Mouse (Mus musculus) ES-E14 (cell line): Measurements from ENCODE around the gene Nudt19. TPM values are rescaled to one million over a fixed set of nuclear protein-coding genes. Genes with fewer than 3 reads are reported as not detected.
A peak's percentile ranks its signal among the peaks of the same experiment; 100 is the strongest.

Source experiments
- DNase-seq: peaks from one replicate; pipeline ENCODE4 v3.0.0-alpha.2; 2013; ENCODE audit warnings: low read depth, low spot score
- H3K27ac ChIP-seq: 2 replicates; pipeline ENCODE4 v1.5.1; 2012; ENCODE audit warnings: low read depth, mild to moderate bottlenecking, low read length, moderate library complexity, mixed read lengths; ENCODE audit not compliant: poor library complexity, insufficient read depth, severe bottlenecking
- H3K36me3 ChIP-seq: 2 replicates; pipeline ENCODE4 v1.6.1; 2012; ENCODE audit warnings: mild to moderate bottlenecking, low read length, moderate library complexity, mixed read lengths; ENCODE audit not compliant: control insufficient read depth, poor library complexity, insufficient read depth, severe bottlenecking
- H3K4me1 ChIP-seq, 2 experiments: fragments of 150-350 bp in 1 of 2; sonication (generic) in 1 of 2; 2 replicates each; pipeline ENCODE4 v1.6.1; 2012; ENCODE audit warnings: low read length in 2 of 2, mild to moderate bottlenecking in 1 of 2, mixed read lengths in 1 of 2; ENCODE audit not compliant: control insufficient read depth in 2 of 2, insufficient read depth in 2 of 2, poor library complexity in 1 of 2
- H3K4me3 ChIP-seq, 2 experiments: fragments of 150-350 bp in 1 of 2; sonication (generic) in 1 of 2; 2 replicates each; pipeline ENCODE4 v1.5.1; 2012; ENCODE audit warnings: low read length in 2 of 2, low read depth in 1 of 2, mild to moderate bottlenecking in 1 of 2, mixed read lengths in 1 of 2; ENCODE audit not compliant: insufficient read depth in 1 of 2, poor library complexity in 1 of 2, severe bottlenecking in 1 of 2
- H3K9ac ChIP-seq: 2 replicates; pipeline ENCODE4 v1.6.1; 2012; ENCODE audit warnings: low read depth, mild to moderate bottlenecking, low read length, mixed read lengths; ENCODE audit not compliant: poor library complexity, insufficient read depth, severe bottlenecking
- H3K9me3 ChIP-seq: fragments of 150-350 bp; sonication (generic); 2 replicates; pipeline ENCODE4 v1.6.1; 2012; ENCODE audit warnings: low read depth, mild to moderate bottlenecking, low read length; ENCODE audit not compliant: control insufficient read depth, insufficient read depth
- CHD2 ChIP-seq: IDR thresholded peaks from 2 replicates; pipeline ENCODE4 v1.6.1; 2014; ENCODE audit warnings: mild to moderate bottlenecking, low read depth, low read length, inconsistent platforms
- HCFC1 ChIP-seq: IDR thresholded peaks from 2 replicates; pipeline ENCODE4 v1.6.1; 2012; ENCODE audit warnings: low read length, inconsistent platforms, borderline replicate concordance; ENCODE audit not compliant: insufficient read depth
- MAFK ChIP-seq: IDR thresholded peaks from 2 replicates; pipeline ENCODE4 v1.6.1; 2014; ENCODE audit warnings: mild to moderate bottlenecking, low read depth, low read length, inconsistent platforms; ENCODE audit not compliant: insufficient read depth
- ZC3H11A ChIP-seq: IDR thresholded peaks from 2 replicates; pipeline ENCODE4 v1.6.1; 2012; ENCODE audit warnings: low read depth, mild to moderate bottlenecking, inconsistent platforms, low read length, borderline replicate concordance
- ZNF384 ChIP-seq: IDR thresholded peaks from 2 replicates; pipeline ENCODE4 v1.6.1; 2012; ENCODE audit warnings: low read depth, low read length, inconsistent platforms
- in situ Hi-C, 2 experiments: fragments of 600-800 bp; cut with MboI; formaldehyde crosslinking; loops; one replicate each; pipeline ENCODE4 v1.15.1; 2025; ENCODE audit warnings: low sequenced_read_pairs in 2 of 2, inconsistent platforms in 1 of 2; ENCODE audit not compliant: unreplicated experiment in 2 of 2
- total RNA-seq: library from RNA; depleted of rRNA; stranded (reverse); fragments of 300-350 nt; gene quantifications from 2 replicates; pipeline ENCODE4 v1.2.3, GENCODE M21; 2012

Gene Nudt19
- total RNA-seq, 1 experiment: 30.0 TPM

DNA sequence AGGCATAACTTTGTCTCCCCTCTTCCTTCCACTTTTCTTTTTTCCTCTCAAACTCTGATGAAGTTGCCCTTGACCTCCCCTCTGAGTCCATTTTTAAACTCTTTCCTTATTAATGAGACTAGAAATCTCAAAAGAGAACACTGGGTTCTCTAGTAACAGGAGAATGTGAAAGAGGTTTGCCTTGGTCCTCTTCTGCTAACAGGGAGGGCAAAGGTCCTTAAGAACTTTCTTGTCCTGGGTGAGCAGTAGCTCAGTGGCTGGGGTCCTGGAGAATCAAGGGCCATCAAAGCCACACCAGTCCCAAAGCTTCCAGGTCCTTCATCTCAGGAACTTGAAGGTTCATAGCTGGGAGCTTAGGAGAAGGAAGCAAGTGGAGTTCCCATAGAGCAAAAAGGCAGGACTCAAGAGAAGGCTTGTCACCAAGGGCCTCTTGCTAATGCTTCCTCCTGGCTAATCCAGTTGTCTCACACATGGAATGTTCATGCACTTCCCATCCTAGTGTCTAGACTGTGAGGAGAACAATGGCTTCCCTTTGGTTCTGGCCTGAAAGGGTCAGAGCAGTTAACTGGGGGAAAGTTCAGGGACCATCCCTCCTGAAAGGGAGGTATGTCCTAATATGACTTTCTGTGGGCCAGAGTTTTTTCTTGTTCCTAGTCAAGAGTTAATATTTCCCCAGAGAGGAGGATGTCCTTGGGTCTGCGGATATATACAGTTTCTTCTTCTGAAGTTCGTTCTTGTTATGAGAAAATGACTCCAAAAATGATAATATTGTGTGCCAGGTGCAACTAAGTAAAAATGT is 8.2 kb upstream of the Nudt19 start:
- H3K27ac ChIP-seq: no peak overlapping the region
- no peak for TF ChIP-seq CHD2
- no peaks in the 10 kb centered on the region for H3K36me3 ChIP-seq
- H3K4me1 ChIP-seq: peaks cover 0 to 10% of the 10 kb centered on the region in 2 experiments; a peak in 2 of 4 replicates
- no peaks in the 10 kb centered on the region for H3K9me3 ChIP-seq
- H3K9ac ChIP-seq: no peak overlapping the region
- no peak for DNase-seq
- in situ Hi-C loops: no loop called here
- no peak overlapping the region for H3K4me3 ChIP-seq

DNA sequence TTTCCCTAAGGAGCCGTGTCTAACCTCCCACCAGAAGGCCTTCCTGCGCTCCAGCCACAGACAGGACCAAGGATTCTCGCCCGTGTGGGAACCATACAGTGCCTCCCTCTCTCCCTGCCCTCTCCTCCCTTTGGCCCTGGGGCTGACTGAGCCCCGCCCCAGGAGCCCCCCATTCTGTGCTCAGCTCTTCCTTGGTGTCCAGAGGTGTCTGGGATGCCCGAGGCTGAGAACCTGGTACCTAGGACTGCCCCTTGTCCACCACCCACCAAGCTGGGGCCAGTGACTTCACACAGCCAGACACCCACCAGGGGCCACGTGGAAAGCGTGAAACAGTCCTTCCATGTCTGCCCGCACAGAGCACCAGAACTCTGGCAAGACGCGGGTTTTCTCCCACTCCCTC is 7.0 kb upstream of the Nudt19 start:
- in situ Hi-C loops: no loop called here
- Histone ChIP-seq H3K36me3 (no peaks in the 10 kb centered on the region), H3K4me1 (peaks cover 0 to 14% of the 10 kb centered on the region in 2 experiments; a peak in 2 of 4 replicates), H3K27ac (no peak overlapping the region; the same call in 1 of the 2 replicates), H3K9ac (no peak overlapping the region), H3K4me3 (0 out of 4 replicates have a peak overlapping the region, but pooled peaks of 1 of the 2 experiments have one; percentile 17), H3K9me3 (no peaks in the 10 kb centered on the region)
- no peak for TF ChIP-seq ZC3H11A
- DNase-seq: no peak

DNA sequence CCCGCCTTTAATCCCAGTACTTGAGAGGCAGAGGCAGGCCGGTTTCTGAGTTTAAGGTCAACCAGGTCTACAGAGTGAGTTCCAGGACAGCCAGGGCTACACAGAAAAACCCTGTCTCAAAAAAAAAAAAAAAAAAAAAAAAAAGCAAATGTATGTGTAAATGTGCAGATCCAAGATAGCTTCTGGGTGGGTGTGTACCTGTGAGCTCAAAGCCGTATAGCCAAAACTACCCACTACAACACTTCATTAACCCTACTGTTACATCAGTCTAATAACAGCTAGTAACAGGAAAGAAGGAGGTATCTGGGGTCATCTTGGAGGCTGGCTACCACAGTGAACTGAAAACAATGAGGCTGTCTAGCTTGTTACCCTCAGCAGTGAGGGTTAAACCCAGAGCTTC is 3.7 kb upstream of the Nudt19 start:
- in situ Hi-C loops: no loop called here
- TF ChIP-seq CHD2: no peak
- TF ChIP-seq ZC3H11A: no peak
- TF ChIP-seq HCFC1: no peak
- no peak for TF ChIP-seq MAFK
- TF ChIP-seq ZNF384: no peak
- no peak for DNase-seq
- Histone ChIP-seq H3K4me1 (peaks cover 0 to 14% of the 10 kb centered on the region in 2 experiments; a peak in 2 of 4 replicates), H3K4me3 (no peak overlapping the region), H3K9me3 (no peaks in the 10 kb centered on the region), H3K36me3 (no peaks in the 10 kb centered on the region), H3K27ac (no peak overlapping the region), H3K9ac (no peak overlapping the region)

DNA sequence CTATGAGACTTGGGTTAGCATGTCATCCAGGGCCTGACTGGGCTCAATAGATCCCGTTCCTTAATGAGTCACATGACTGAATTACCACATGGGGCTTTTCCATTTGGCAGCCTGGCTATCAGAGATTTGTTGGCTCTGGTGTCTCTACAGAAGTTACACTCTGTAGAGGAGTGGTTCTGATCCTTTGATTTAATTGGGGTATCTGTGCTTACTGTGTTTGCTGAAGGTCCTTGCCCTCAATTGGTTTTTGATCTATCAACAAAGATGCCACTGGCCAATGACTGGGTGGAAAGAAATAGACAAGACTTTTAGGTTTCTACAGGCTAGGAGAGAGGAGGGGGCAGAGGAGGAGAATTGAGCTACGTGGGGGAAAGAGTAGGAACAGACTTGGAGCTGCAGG is 2.6 kb upstream of the Nudt19 start:
- in situ Hi-C loops: no loop called here
- Histone ChIP-seq H3K9me3 (no peaks in the 10 kb centered on the region), H3K4me1 (peaks cover 0 to 14% of the 10 kb centered on the region in 2 experiments; a peak in 2 of 4 replicates), H3K4me3 (no peak overlapping the region), H3K9ac (no peak overlapping the region), H3K27ac (no peak overlapping the region), H3K36me3 (no peaks in the 10 kb centered on the region)
- no peak for DNase-seq
- TF ChIP-seq ZNF384 (no peak), CHD2 (no peak), HCFC1 (no peak), ZC3H11A (no peak), MAFK (no peak)

DNA sequence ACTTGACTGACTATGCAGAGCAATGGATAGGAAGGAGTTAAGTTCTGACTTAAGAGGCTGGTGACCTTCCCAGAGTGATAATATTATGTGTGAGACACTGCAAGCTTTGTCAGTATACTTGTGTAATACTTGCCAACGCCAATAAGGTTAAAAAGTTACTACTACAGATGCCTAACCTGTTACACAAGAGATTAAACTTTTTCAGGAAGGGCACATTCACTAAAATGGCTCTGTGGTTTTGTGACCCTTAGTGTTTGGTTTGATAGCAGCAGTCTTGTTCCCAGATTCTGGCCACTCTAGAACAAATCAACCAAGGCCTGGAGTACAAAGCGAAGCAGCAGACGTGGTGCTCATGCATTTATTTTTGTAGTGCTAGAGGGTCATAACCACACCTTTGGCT is 1.5 kb upstream of the Nudt19 start:
- Histone ChIP-seq H3K36me3 (no peaks in the 10 kb centered on the region), H3K4me3 (no peak overlapping the region), H3K9me3 (no peaks in the 10 kb centered on the region), H3K4me1 (peaks cover 0 to 8% of the 10 kb centered on the region in 2 experiments; a peak in 2 of 4 replicates), H3K9ac (no peak overlapping the region), H3K27ac (no peak overlapping the region)
- no peak for DNase-seq
- in situ Hi-C loops: no loop called here
- TF ChIP-seq ZC3H11A: no peak
- no peak for TF ChIP-seq CHD2
- TF ChIP-seq MAFK: no peak
- TF ChIP-seq ZNF384: no peak
- no peak for TF ChIP-seq HCFC1
